Mouse (Mus musculus) T-helper 17 cell (primary cell): Measurements from ENCODE around the gene Cort.
"Not testable (repeated sequence)": the region's sequence is repeated elsewhere in the genome, so short reads cannot be mapped to it uniquely, and the experiment has no call there.

Experiments
- in situ Hi-C, 2 experiments: fragments of 300-600 bp; cut with MboI, MseI; formaldehyde crosslinking; loops; 1 replicate in 1 of 2; 2 replicates in 1 of 2; pipeline ENCODE4 v1.15.1; 2025; ENCODE audit warnings: high pct_unique_total_duplicates in 2 of 2

Cort gene

GRCm38 (mm10) chr4:149148084-149148483 lies 21.5 kb upstream of the Cort start:
- in situ Hi-C loops: loop anchor here (5.0 to 10.0 kb wide), 2 partner anchors 34 to 397 kb away; no protein-coding TSS in a partner anchor

- in situ Hi-C loops: loop anchor here (5.0 to 10.0 kb wide), 2 partner anchors 35 to 397 kb away; no protein-coding TSS in a partner anchor
These were observed 21.0 kb upstream of the Cort start for GRCm38 (mm10) chr4:149147528-149147927.

DNA sequence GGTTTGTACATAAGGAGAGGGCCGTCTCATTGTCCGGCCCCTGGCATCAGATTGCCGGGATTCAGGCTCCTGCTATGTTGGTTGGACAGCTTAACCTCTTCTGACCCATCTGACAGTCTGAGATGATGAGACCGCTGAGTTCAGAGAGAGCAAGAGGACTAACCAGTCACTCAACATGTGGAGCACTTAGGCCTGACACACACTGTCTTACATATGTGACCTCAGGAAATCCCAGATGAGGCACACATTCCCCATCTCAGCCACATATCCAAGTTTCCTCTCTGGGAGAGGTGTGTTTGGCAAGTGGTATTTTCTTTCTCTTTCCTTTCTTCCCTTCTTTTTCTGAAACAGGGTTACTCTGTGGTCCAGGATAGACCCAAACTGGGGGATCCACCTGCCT lies 18.6 kb upstream of the Cort start:
- in situ Hi-C loops: loop anchor here (5.0 to 10.0 kb wide), 2 partner anchors 37 to 400 kb away; no protein-coding TSS in a partner anchor

GRCm38 (mm10) chr4:149144459-149144858 lies 17.9 kb upstream of the Cort start:
- in situ Hi-C loops: loop anchor here (5.0 to 10.0 kb wide), 2 partner anchors 400 to 403 kb away; no protein-coding TSS in a partner anchor

- in situ Hi-C loops: loop anchor here (5.0 to 10.0 kb wide), 2 partner anchors 401 to 404 kb away; no protein-coding TSS in a partner anchor
These were observed 17.0 kb upstream of the Cort start for GRCm38 (mm10) chr4:149143594-149143993.

DNA sequence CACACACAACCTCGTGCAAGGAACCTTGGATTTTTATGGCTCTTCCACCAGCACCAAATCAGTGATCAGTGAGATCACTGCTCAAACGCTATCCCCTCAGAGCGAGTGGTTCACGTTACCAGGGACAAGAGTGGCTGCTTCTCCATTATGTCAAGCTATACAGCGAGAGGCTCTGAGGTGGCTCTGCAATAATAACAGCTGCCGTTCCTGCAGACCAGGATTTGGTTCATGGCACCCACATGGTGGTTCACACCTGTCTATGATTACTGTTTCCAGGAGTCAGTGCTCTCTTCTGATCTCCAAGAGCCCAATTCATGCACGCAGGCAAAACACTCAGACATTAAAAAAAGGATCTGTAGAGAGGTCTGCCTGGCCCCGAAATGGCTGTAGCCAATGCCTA lies 12.0 kb upstream of the Cort start:
- in situ Hi-C loops: no loop called here

DNA sequence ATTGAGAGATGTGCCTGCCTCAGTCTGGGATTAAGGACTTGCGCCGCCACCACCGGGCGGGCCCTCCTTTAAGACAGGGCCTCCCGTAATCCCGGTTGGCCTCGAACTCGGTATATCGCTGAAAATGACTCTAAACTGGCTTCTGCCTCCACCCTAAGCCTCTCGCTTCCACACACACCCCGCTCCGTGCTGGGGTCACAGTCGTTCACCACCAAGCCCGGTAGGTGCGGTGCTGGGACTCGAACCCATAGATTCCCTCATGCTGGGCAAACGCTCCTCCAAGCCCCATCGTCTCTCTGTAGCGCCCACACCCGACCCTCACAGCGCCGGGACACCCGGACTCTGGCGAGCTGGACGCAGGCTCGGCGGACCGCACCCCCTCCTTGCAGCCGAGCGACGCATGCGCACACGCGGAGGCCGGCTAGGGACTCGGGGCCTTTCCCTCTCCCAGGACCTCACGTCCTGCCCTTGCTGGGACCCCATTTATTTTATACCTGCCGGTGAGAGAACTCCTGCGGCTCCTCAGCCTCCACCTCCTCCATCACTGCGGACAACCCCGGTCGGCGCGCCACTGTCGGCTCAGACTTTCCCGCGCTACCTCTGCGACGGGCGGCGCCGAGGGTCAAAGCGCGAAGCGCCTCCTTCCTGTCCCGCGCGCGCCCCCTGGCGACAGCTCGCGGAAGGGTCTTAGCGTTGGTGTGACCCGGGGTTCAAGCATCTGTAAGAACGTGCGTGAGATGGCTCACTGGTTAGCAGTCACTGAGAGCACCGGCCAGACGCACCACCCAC lies 10.6 kb upstream of the Cort start, which contains the start of gene Cenps:
Cenps (minus strand) TSS at position 648 of the 789 bp plus-strand sequence.
- in situ Hi-C loops: no loop called here

GRCm38 (mm10) chr4:149136116-149136850 lies 9.7 kb upstream of the Cort start:
- in situ Hi-C loops: no loop called here

GRCm38 (mm10) chr4:149133395-149133794 lies 6.8 kb upstream of the Cort start:
- in situ Hi-C loops: no loop called here

- in situ Hi-C loops: no loop called here
These were observed 5.4 kb upstream of the Cort start for GRCm38 (mm10) chr4:149131789-149132565.

DNA sequence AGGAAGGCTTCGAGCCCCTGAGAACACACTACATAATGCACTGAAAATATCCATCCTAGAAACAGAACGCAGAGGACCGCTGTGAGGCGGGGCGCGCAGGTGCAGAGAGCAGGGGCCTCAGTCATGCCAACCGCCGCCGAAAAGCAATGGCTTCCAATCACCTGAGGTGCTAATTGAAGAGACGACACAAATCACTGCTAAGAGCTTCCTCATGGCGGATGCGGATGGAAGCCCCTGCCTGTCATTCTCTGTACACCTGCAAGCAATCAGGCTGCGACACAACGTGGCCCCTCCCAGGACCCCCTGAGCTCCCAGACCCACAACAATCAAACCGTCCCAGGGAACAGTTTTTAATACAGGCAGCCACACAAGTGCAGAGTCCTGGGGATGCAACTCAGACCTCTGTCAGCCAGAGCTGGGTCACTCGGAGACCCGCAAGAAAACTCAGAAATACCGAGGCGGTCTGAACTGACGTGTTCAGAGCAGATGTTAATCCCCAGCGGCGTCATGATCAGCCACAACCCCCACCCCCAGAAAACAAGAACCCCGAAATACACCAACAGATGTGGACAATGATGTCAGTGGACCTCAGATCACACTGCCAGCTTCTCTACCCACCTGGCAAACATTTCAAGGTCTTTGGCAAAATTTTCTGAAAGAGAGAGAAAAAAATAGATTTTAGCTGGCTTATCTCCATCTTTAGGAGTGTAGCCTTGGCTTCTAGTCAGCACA lies 4.6 kb upstream of the Cort start:
- in situ Hi-C loops: no loop called here

DNA sequence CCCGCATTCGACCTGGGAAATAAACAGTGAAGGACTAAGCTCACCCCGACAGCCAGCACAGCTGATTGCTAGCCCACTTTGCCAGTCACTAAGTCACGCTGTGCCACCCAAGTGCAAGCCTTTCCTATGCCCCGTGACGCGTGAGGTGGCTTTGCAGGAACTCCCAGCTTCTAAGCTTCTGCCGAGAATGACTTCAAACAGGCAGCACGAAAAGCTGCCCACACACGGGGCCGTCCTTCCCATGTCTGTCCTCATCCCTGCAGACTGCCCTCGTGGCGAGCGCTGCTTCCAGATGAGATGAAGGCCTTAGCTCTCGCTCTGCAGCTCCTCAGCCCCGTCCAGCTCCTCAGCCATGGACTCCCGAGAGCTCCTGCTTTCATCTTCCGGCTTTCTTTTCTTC lies 1.9 kb upstream of the Cort start:
- in situ Hi-C loops: no loop called here

GRCm38 (mm10) chr4:149126115-149126509 lies 451 bp downstream of the Cort start:
- in situ Hi-C loops: no loop called here

- in situ Hi-C loops: no loop called here
These were observed 1.0 kb downstream of the Cort start for GRCm38 (mm10) chr4:149125341-149126114.

DNA sequence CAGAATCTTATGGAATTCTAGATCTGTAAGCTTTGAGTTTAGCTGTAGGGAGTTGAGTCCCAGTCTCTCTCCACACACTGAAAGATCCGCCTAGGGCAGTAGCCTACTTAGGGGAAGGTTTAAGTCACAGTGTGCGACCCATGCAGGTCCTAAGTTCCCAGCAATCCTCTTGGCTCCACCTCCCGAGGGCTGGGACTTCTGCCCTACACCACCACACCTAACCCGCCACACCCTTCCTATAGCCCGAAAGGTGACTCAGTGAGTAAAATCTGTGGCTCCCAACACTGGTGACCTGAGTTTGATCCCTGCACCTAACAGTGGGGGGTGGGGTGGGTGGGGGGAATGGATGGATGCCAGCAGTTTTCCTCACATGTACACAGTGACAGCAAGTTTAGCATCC lies 3.1 kb downstream of the Cort start:
- in situ Hi-C loops: no loop called here

- in situ Hi-C loops: not testable (repeated sequence)
These were observed 6.5 kb downstream of the Cort start for GRCm38 (mm10) chr4:149119978-149120562.

DNA sequence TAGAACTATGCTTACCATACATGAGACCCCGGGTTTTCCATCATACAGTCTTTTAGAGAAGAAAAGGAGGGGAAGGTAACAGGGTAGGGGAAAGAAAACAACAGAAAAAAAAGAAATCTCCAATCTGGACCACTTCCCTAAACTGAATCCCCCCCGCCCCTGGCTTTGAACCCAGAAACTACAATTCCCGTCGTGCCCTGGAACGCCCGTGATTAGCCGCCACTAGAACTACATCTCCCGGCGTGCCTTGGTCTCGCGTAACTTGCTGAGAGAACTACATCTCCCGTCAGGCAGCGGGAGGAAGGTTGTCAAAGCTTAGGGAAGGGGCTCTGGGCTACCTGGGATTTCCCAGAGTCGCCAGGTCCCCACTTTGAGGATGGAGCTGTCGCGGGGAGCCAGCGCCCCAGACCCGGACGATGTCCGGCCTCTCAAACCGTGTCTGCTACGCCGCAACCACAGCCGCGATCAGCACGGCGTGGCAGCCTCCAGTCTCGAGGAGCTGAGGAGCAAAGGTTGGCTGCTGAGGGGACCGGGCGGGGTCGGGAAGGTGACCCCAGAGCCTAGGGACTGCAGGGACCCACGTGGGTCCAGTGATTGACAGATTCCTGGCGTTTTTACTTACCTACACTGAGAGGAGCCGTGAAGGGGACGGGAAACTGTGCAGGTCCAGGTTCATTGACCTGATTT lies 22.5 kb downstream of the Cort start, which contains the start of gene Dffa:
Dffa (plus strand) TSS at position 272 of the 687 bp plus-strand sequence.
- in situ Hi-C loops: loop anchor here in 1 of 2 experiments (10.0 kb wide), 1 partner anchor 1311 kb away; no protein-coding TSS in a partner anchor

GRCm38 (mm10) chr4:149101456-149101855 lies 25.1 kb downstream of the Cort start:
- in situ Hi-C loops: loop anchor here in 1 of 2 experiments (10.0 kb wide), 1 partner anchor 1313 kb away; no protein-coding TSS in a partner anchor

- in situ Hi-C loops: loop anchor here in 1 of 2 experiments (10.0 kb wide), 1 partner anchor 1314 kb away; no protein-coding TSS in a partner anchor
These were observed 26.1 kb downstream of the Cort start for GRCm38 (mm10) chr4:149100449-149100848.
